Mouse (Mus musculus): ENCODE data around the gene Ipo9.

DNA sequence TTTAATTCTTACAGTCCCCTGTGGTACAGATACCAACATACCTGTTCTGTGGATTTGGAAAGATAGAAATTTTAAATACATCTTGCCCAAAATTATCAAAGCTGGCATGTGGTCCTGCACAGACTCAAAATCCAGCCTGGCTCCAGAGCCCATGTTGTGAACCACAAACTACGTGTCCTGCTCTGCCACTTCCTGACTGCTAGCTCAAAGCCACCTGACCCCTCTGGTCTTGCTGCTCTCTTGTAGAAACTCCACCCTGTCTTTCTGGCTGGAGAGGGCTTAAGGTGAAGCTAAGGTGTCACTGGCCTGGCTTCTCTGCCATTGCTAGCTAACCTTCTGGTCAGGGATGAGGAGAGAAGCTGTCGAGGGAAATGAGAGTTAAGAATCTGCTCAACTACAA, 51.3 kb downstream of the Ipo9 start:
- TF ChIP-seq CTCF (IDR thresholded peaks at IDR 0.05; ENCODE audit: extremely low read depth, insufficient read depth, low read length) (no peak), POLR2A (IDR thresholded peaks at IDR 0.05; ENCODE audit: extremely low read depth, insufficient read depth, low read length) (no peak)
